Mouse (Mus musculus) E14TG2a.4 (cell line): ENCODE results near the gene Hist2h4.

Experiments used
- CTCF ChIP-seq: conservative IDR thresholded peaks from 2 replicates; pipeline ENCODE4 v1.5.1; 2014; ENCODE audit warnings: low read length
- NANOG ChIP-seq: IDR thresholded peaks from 2 replicates; pipeline ENCODE4 v1.6.1; 2014; ENCODE audit warnings: borderline replicate concordance, low read length, mixed read lengths

GRCm38 (mm10) chr3:96284457-96284856, 21.3 kb upstream of the Hist2h4 start:
- TF ChIP-seq CTCF (peak; percentile 44), NANOG (no peak)
